Mouse (Mus musculus): ENCODE measurements at regions not wholly inside any gene's neighbourhood (a gene's known extent, or its start where the extent isn't known, plus 50 kb on each side); places are given as distances from the start of the nearest gene placed in this dataset.

GRCm38 (mm10) chr12:112235841-112236240 lies 89.8 kb downstream of the Kif26a start:
- H3K4me3 ChIP-seq (replicated peaks; ENCODE audit: insufficient read depth, low read depth, low read length) = no peak overlapping the region
- TF ChIP-seq POLR2A (IDR thresholded peaks at IDR 0.05; ENCODE audit: borderline replicate concordance, insufficient read depth, low read length) (no peak), CTCF (IDR thresholded peaks at IDR 0.05; ENCODE audit: borderline replicate concordance, insufficient read depth, low read depth, low read length) (no peak)
- no peaks in the 10 kb centered on the region for H3K4me1 ChIP-seq (ENCODE audit: control insufficient read depth, insufficient read depth, low read length)
- no peak for DNase-seq
- no peaks in the 10 kb centered on the region for H3K27me3 ChIP-seq (ENCODE audit: control insufficient read depth, insufficient read depth, low read length)
- WGBS = 59% methylated on average over 4 of the region's 4 CpGs
- H3K27ac ChIP-seq (ENCODE audit: insufficient read depth, low read length) = no peak overlapping the region

GRCm38 (mm10) chr12:112237061-112237490 lies 91.1 kb downstream of the Kif26a start:
- Histone ChIP-seq H3K27ac (ENCODE audit: insufficient read depth, low read length) (no peak overlapping the region), H3K4me3 (replicated peaks; ENCODE audit: insufficient read depth, low read depth, low read length) (no peak overlapping the region), H3K4me1 (ENCODE audit: control insufficient read depth, insufficient read depth, low read length) (no peaks in the 10 kb centered on the region), H3K27me3 (ENCODE audit: control insufficient read depth, insufficient read depth, low read length) (no peaks in the 10 kb centered on the region)
- TF ChIP-seq CTCF (IDR thresholded peaks at IDR 0.05; ENCODE audit: borderline replicate concordance, insufficient read depth, low read depth, low read length) = no peak
- 43% methylated on average over 13 of the region's 13 CpGs for WGBS
- DNase-seq = no peak

GRCm38 (mm10) chr12:112238834-112239233 lies 92.8 kb downstream of the Kif26a start:
- 44% methylated on average over 7 of the region's 7 CpGs for WGBS
- no peaks in the 10 kb centered on the region for H3K4me1 ChIP-seq (ENCODE audit: control insufficient read depth, insufficient read depth, low read length)
- H3K27me3 ChIP-seq (ENCODE audit: control insufficient read depth, insufficient read depth, low read length) = no peaks in the 10 kb centered on the region
- H3K27ac ChIP-seq (ENCODE audit: insufficient read depth, low read length) = no peak overlapping the region
- no peak overlapping the region for H3K4me3 ChIP-seq (replicated peaks; ENCODE audit: insufficient read depth, low read depth, low read length)
- no peak for DNase-seq
- no peak for TF ChIP-seq POLR2A (IDR thresholded peaks at IDR 0.05; ENCODE audit: borderline replicate concordance, insufficient read depth, low read length)
- TF ChIP-seq CTCF (IDR thresholded peaks at IDR 0.05; ENCODE audit: borderline replicate concordance, insufficient read depth, low read depth, low read length) = no peak

- no peak for DNase-seq
- H3K27me3 ChIP-seq (ENCODE audit: control insufficient read depth, insufficient read depth, low read length) = no peaks in the 10 kb centered on the region
- no peak overlapping the region for H3K27ac ChIP-seq (ENCODE audit: insufficient read depth, low read length)
- no peaks in the 10 kb centered on the region for H3K4me1 ChIP-seq (ENCODE audit: control insufficient read depth, insufficient read depth, low read length)
- WGBS = 24% methylated on average over 3 of the region's 3 CpGs
- H3K4me3 ChIP-seq (replicated peaks; ENCODE audit: insufficient read depth, low read depth, low read length) = no peak overlapping the region
- no peak for TF ChIP-seq POLR2A (IDR thresholded peaks at IDR 0.05; ENCODE audit: borderline replicate concordance, insufficient read depth, low read length)
These were observed 95.7 kb downstream of the Kif26a start for GRCm38 (mm10) chr12:112241740-112242171.

GRCm38 (mm10) chr12:112243231-112243630 lies 97.2 kb downstream of the Kif26a start:
- no peak overlapping the region for H3K4me3 ChIP-seq (replicated peaks; ENCODE audit: insufficient read depth, low read depth, low read length)
- H3K4me1 ChIP-seq (ENCODE audit: control insufficient read depth, insufficient read depth, low read length) = no peaks in the 10 kb centered on the region
- no peaks in the 10 kb centered on the region for H3K27me3 ChIP-seq (ENCODE audit: control insufficient read depth, insufficient read depth, low read length)
- no peak overlapping the region for H3K27ac ChIP-seq (ENCODE audit: insufficient read depth, low read length)
- no peak for DNase-seq
- TF ChIP-seq CTCF (IDR thresholded peaks at IDR 0.05; ENCODE audit: borderline replicate concordance, insufficient read depth, low read depth, low read length) (no peak), POLR2A (IDR thresholded peaks at IDR 0.05; ENCODE audit: borderline replicate concordance, insufficient read depth, low read length) (no peak)
- 81% methylated on average over 5 of the region's 5 CpGs for WGBS

- TF ChIP-seq POLR2A (IDR thresholded peaks at IDR 0.05; ENCODE audit: borderline replicate concordance, insufficient read depth, low read length) = no peak
- no peak for TF ChIP-seq CTCF (IDR thresholded peaks at IDR 0.05; ENCODE audit: borderline replicate concordance, insufficient read depth, low read depth, low read length)
- Histone ChIP-seq H3K27me3 (ENCODE audit: control insufficient read depth, insufficient read depth, low read length) (peaks cover 2% of the 10 kb centered on the region; the same call in 1 of the 2 replicates), H3K4me1 (ENCODE audit: control insufficient read depth, insufficient read depth, low read length) (no peaks in the 10 kb centered on the region), H3K27ac (ENCODE audit: insufficient read depth, low read length) (no peak overlapping the region), H3K4me3 (replicated peaks; ENCODE audit: insufficient read depth, low read depth, low read length) (no peak overlapping the region)
- no peak for DNase-seq
- WGBS = 53% methylated on average over 8 of the region's 8 CpGs
These were observed 104.9 kb downstream of the Kif26a start for GRCm38 (mm10) chr12:112250894-112251293.

GRCm38 (mm10) chr12:112253461-112253860 lies 107.5 kb downstream of the Kif26a start:
- H3K4me3 ChIP-seq (replicated peaks; ENCODE audit: insufficient read depth, low read depth, low read length) = no peak overlapping the region
- H3K27ac ChIP-seq (ENCODE audit: insufficient read depth, low read length) = no peak overlapping the region
- no peak for DNase-seq
- TF ChIP-seq POLR2A (IDR thresholded peaks at IDR 0.05; ENCODE audit: borderline replicate concordance, insufficient read depth, low read length) (no peak), CTCF (IDR thresholded peaks at IDR 0.05; ENCODE audit: borderline replicate concordance, insufficient read depth, low read depth, low read length) (no peak)
- H3K27me3 ChIP-seq (ENCODE audit: control insufficient read depth, insufficient read depth, low read length) = peaks cover 2% of the 10 kb centered on the region; the same call in 1 of the 2 replicates
- H3K4me1 ChIP-seq (ENCODE audit: control insufficient read depth, insufficient read depth, low read length) = no peaks in the 10 kb centered on the region
- WGBS = 29% methylated on average over 10 of the region's 10 CpGs

GRCm38 (mm10) chr12:112255223-112255622 lies 109.2 kb downstream of the Kif26a start:
- peaks cover 2% of the 10 kb centered on the region; the same call in 1 of the 2 replicates for H3K27me3 ChIP-seq (ENCODE audit: control insufficient read depth, insufficient read depth, low read length)
- no peak overlapping the region for H3K27ac ChIP-seq (ENCODE audit: insufficient read depth, low read length)
- 60% methylated on average over 12 of the region's 12 CpGs for WGBS
- no peaks in the 10 kb centered on the region for H3K4me1 ChIP-seq (ENCODE audit: control insufficient read depth, insufficient read depth, low read length)
- no peak overlapping the region for H3K4me3 ChIP-seq (replicated peaks; ENCODE audit: insufficient read depth, low read depth, low read length)
- no peak for TF ChIP-seq POLR2A (IDR thresholded peaks at IDR 0.05; ENCODE audit: borderline replicate concordance, insufficient read depth, low read length)
- no peak for TF ChIP-seq CTCF (IDR thresholded peaks at IDR 0.05; ENCODE audit: borderline replicate concordance, insufficient read depth, low read depth, low read length)
- no peak for DNase-seq
